Mouse (Mus musculus): ENCODE data around the gene Rfc4.

DNA sequence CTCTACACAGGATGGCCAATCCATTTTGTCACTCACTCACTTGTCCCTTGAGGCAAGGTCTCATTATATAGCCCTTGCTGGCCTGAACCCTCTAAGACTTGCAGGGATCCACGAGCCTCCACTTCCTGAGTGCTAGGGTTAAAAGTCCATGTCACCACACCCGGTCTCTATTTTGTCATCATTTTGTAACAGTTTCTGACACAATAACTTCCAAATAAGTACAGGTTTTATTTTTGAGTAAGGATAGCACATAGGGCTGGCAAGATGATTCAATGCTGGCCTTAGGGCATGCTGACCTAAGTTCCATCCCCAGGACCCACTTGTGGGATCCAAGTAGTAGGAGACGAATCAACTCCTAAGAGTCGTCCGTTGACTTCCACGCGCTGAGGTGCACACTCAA, 21.4 kb downstream of the Rfc4 start:
- TF ChIP-seq ZC3H11A (IDR thresholded peaks at IDR 0.05; ENCODE audit: borderline replicate concordance, low read depth, low read length): no peak
- TF ChIP-seq ZNF384 (IDR thresholded peaks at IDR 0.05; ENCODE audit: low read depth, low read length): no peak
- TF ChIP-seq HCFC1 (IDR thresholded peaks at IDR 0.05; ENCODE audit: borderline replicate concordance, insufficient read depth, low read length): no peak
